Mouse (Mus musculus): ENCODE data around the gene Olfr572.

The Olfr572 gene

DNA sequence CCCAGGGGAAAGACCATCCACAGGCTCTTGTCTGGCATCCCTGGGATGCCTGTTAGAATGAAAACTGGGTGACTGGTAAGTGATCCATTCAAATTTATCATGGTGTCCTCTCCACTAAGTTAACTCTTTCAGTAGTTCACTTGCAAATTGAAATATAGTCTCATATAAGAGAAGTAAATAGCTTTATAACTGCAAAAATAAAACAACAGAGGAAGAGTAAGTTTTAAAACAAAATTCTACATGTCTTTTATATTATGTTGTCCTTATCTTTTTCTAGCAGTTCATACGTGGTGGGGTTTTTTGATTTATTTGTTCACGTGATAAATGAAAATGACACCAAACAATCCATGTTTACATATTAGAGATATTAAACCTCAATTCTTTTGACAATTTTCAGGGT, 18.3 kb downstream of the Olfr572 start, which contains the start of gene Olfr573-ps1:
Gene Olfr573-ps1 (minus strand): TSS at position 101 of the 400 bp plus-strand sequence.
- Histone ChIP-seq H3K4me1 (replicated peaks; ENCODE audit: low read depth, low read length) (no peaks in the 10 kb centered on the region), H3K9me3 (ENCODE audit: low read length) (no peaks in the 10 kb centered on the region), H3K27me3 (ENCODE audit: insufficient read depth, low read length) (no peaks in the 10 kb centered on the region), H3K36me3 (ENCODE audit: insufficient read depth, low read length) (no peaks in the 10 kb centered on the region), H3K4me3 (replicated peaks; ENCODE audit: low read length) (no peak within 1 kb of the TSS)
- TF ChIP-seq POU5F1 (IDR thresholded peaks at IDR 0.05; ENCODE audit: borderline replicate concordance, low read length) = no peak
- no peak for TF ChIP-seq NANOG (IDR thresholded peaks at IDR 0.05; ENCODE audit: borderline replicate concordance, low read length)
- TF ChIP-seq CTCF (conservative IDR thresholded peaks at IDR 0.05; ENCODE audit: low read length) = no peak

DNA sequence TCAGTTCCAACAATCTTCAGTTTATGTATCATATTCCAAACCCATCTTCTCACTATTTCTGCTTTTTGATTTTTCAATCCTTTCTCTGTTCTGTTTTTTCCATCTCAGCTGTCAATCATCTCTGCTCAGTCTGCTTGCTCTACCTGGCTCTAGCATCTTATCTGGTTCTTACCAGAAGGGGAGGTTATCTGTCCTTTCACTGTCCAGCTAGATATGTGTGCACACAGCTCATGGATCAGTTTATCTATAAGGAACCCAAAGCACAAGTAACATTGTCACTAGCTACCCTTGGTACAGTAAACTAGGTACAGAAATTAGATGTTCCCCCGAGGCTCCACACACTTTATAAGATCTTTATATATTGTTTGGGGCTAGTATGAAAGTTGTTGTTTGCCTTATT, 19.2 kb downstream of the Olfr572 start:
- Histone ChIP-seq H3K27me3 (ENCODE audit: insufficient read depth, low read length) (no peaks in the 10 kb centered on the region), H3K36me3 (ENCODE audit: insufficient read depth, low read length) (no peaks in the 10 kb centered on the region), H3K4me3 (replicated peaks; ENCODE audit: low read length) (no peak overlapping the region), H3K4me1 (replicated peaks; ENCODE audit: low read depth, low read length) (no peaks in the 10 kb centered on the region), H3K9me3 (ENCODE audit: low read length) (no peaks in the 10 kb centered on the region)
- TF ChIP-seq NANOG (IDR thresholded peaks at IDR 0.05; ENCODE audit: borderline replicate concordance, low read length) (no peak), CTCF (conservative IDR thresholded peaks at IDR 0.05; ENCODE audit: low read length) (no peak), POU5F1 (IDR thresholded peaks at IDR 0.05; ENCODE audit: borderline replicate concordance, low read length) (no peak)

DNA sequence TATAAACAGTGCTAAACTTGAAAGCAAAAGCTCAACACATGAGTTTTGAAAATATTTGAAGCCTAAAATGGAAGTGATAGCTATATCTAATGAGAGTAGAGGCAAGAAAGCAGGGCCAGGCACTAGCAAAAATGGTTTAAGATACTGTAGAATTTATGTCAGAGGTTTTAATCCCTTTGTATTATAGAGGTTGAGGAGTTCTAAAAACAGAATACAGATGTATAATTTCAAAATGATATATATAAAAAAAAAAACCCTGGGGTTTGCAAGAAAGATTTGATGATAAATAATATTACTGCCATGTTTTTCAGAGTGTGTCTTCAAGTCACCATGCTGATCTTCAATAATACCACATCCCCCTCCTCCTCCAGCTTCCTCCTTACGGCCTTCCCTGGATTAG, 24.0 kb downstream of the Olfr572 start, which contains the start of gene Olfr574:
Gene Olfr574 (plus strand): TSS at position 301 of the 400 bp plus-strand sequence.
- no peak for TF ChIP-seq NANOG (IDR thresholded peaks at IDR 0.05; ENCODE audit: borderline replicate concordance, low read length)
- no peak for TF ChIP-seq POU5F1 (IDR thresholded peaks at IDR 0.05; ENCODE audit: borderline replicate concordance, low read length)
- TF ChIP-seq CTCF (conservative IDR thresholded peaks at IDR 0.05; ENCODE audit: low read length) = no peak
- H3K36me3 ChIP-seq (ENCODE audit: insufficient read depth, low read length) = no peaks in the 10 kb centered on the region
- no peaks in the 10 kb centered on the region for H3K9me3 ChIP-seq (ENCODE audit: low read length)
- no peaks in the 10 kb centered on the region for H3K27me3 ChIP-seq (ENCODE audit: insufficient read depth, low read length)
- H3K4me1 ChIP-seq (replicated peaks; ENCODE audit: low read depth, low read length) = no peaks in the 10 kb centered on the region
- H3K4me3 ChIP-seq (replicated peaks; ENCODE audit: low read length) = no peak within 1 kb of the TSS

- TF ChIP-seq NANOG (IDR thresholded peaks at IDR 0.05; ENCODE audit: borderline replicate concordance, low read length) (no peak), POU5F1 (IDR thresholded peaks at IDR 0.05; ENCODE audit: borderline replicate concordance, low read length) (no peak), CTCF (conservative IDR thresholded peaks at IDR 0.05; ENCODE audit: low read length) (no peak)
- no peaks in the 10 kb centered on the region for H3K4me1 ChIP-seq (replicated peaks; ENCODE audit: low read depth, low read length)
- H3K4me3 ChIP-seq (replicated peaks; ENCODE audit: low read length) = no peak overlapping the region
- H3K27me3 ChIP-seq (ENCODE audit: insufficient read depth, low read length) = no peaks in the 10 kb centered on the region
- no peaks in the 10 kb centered on the region for H3K36me3 ChIP-seq (ENCODE audit: insufficient read depth, low read length)
- H3K9me3 ChIP-seq (ENCODE audit: low read length) = no peaks in the 10 kb centered on the region
These were observed 26.5 kb downstream of the Olfr572 start for GRCm38 (mm10) chr7:102950732-102951131.

DNA sequence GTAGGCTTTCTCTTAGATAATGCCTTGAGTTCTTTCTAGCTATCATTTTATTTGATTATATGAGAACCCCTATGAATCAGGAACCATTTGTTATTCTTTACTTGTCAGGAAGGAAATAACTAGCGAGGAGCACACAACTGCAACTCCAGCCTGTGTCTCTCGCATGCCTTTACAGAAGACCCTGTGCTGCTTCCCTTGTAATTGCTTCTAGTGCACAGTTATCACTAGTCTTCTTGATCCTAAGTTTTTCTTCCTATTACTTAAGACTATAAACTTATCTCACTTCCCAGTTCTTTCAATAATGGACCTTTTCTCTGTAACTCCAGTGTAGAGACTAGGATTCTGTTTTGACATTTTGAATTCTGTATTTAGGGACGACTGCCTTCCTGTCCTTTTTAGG, 33.9 kb downstream of the Olfr572 start:
- Histone ChIP-seq H3K4me1 (replicated peaks; ENCODE audit: low read depth, low read length) (no peaks in the 10 kb centered on the region), H3K36me3 (ENCODE audit: insufficient read depth, low read length) (no peaks in the 10 kb centered on the region)

DNA sequence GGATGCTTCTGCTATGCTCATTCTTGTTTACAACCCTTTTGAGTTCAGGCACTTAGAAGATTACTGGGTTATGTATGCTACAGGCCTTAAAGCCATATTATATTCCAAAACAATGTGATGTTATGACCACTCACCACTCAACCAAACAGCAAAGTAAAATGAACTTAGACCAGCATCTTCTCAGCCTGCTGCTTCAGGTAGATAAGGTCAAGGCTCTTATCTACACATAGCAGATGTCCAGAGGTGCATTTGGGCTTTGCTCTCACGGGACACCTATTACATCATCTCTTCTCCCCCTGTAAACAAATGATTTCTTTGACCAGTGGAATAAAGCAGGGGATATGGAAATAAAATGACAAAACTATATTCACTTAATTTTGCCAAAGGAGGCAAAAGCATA, 34.4 kb downstream of the Olfr572 start, which contains the start of gene Olfr575:
Gene Olfr575 (minus strand): TSS at position 183 of the 400 bp plus-strand sequence.
- Histone ChIP-seq H3K27me3 (ENCODE audit: insufficient read depth, low read length) (no peaks in the 10 kb centered on the region), H3K9me3 (ENCODE audit: low read length) (no peaks in the 10 kb centered on the region), H3K4me3 (replicated peaks; ENCODE audit: low read length) (no peak within 1 kb of the TSS), H3K4me1 (replicated peaks; ENCODE audit: low read depth, low read length) (no peaks in the 10 kb centered on the region), H3K36me3 (ENCODE audit: insufficient read depth, low read length) (no peaks in the 10 kb centered on the region)
- TF ChIP-seq NANOG (IDR thresholded peaks at IDR 0.05; ENCODE audit: borderline replicate concordance, low read length) = no peak
- TF ChIP-seq POU5F1 (IDR thresholded peaks at IDR 0.05; ENCODE audit: borderline replicate concordance, low read length) = no peak
- no peak for TF ChIP-seq CTCF (conservative IDR thresholded peaks at IDR 0.05; ENCODE audit: low read length)

More for the DNA sequence above, 33.9 kb downstream of the Olfr572 start:
- no peaks in the 10 kb centered on the region for H3K9me3 ChIP-seq (ENCODE audit: low read length)
- TF ChIP-seq NANOG (IDR thresholded peaks at IDR 0.05; ENCODE audit: borderline replicate concordance, low read length) = no peak
- no peak for TF ChIP-seq CTCF (conservative IDR thresholded peaks at IDR 0.05; ENCODE audit: low read length)
- no peak for TF ChIP-seq POU5F1 (IDR thresholded peaks at IDR 0.05; ENCODE audit: borderline replicate concordance, low read length)
- H3K27me3 ChIP-seq (ENCODE audit: insufficient read depth, low read length) = no peaks in the 10 kb centered on the region
- no peak overlapping the region for H3K4me3 ChIP-seq (replicated peaks; ENCODE audit: low read length)

GRCm38 (mm10) chr7:102962360-102962759, 38.2 kb downstream of the Olfr572 start, which contains the start of gene Olfr576:
Gene Olfr576, plus strand, starts transcription at chr7:102962660.
- H3K36me3 ChIP-seq (ENCODE audit: insufficient read depth, low read length) = no peaks in the 10 kb centered on the region
- H3K27me3 ChIP-seq (ENCODE audit: insufficient read depth, low read length) = no peaks in the 10 kb centered on the region
- no peaks in the 10 kb centered on the region for H3K4me1 ChIP-seq (replicated peaks; ENCODE audit: low read depth, low read length)
- H3K4me3 ChIP-seq (replicated peaks; ENCODE audit: low read length) = no peak within 1 kb of the TSS
- no peak for TF ChIP-seq NANOG (IDR thresholded peaks at IDR 0.05; ENCODE audit: borderline replicate concordance, low read length)
- TF ChIP-seq CTCF (conservative IDR thresholded peaks at IDR 0.05; ENCODE audit: low read length) = no peak
- no peak for TF ChIP-seq POU5F1 (IDR thresholded peaks at IDR 0.05; ENCODE audit: borderline replicate concordance, low read length)
- no peaks in the 10 kb centered on the region for H3K9me3 ChIP-seq (ENCODE audit: low read length)

- Histone ChIP-seq H3K9me3 (ENCODE audit: low read length) (no peaks in the 10 kb centered on the region), H3K36me3 (ENCODE audit: insufficient read depth, low read length) (no peaks in the 10 kb centered on the region), H3K4me3 (replicated peaks; ENCODE audit: low read length) (no peak overlapping the region), H3K27me3 (ENCODE audit: insufficient read depth, low read length) (no peaks in the 10 kb centered on the region), H3K4me1 (replicated peaks; ENCODE audit: low read depth, low read length) (no peaks in the 10 kb centered on the region)
- TF ChIP-seq CTCF (conservative IDR thresholded peaks at IDR 0.05; ENCODE audit: low read length) (no peak), NANOG (IDR thresholded peaks at IDR 0.05; ENCODE audit: borderline replicate concordance, low read length) (no peak), POU5F1 (IDR thresholded peaks at IDR 0.05; ENCODE audit: borderline replicate concordance, low read length) (no peak)
These were observed 50.2 kb downstream of the Olfr572 start for GRCm38 (mm10) chr7:102974399-102974798.

DNA sequence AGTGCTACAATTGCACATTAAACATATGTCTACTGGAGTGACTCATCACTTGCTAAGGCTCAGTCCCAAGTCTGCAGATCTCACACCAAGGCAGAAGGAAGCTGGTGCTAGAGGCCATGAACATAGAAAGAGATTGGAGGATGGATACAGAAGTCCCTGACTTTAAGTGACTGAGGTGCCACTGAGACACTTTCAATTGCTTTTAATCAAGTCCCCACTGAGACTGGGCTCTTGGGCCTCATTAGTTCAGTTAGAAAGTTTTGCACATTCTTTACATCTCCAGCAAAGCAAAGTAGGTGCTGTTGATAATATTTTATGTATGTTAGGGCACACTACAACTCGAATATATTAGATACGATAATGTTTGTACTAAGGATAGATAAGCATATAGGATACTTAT, 51.6 kb downstream of the Olfr572 start, which contains the start of gene Olfr577:
Gene Olfr577 (minus strand): TSS at position 101 of the 400 bp plus-strand sequence.
- H3K36me3 ChIP-seq (ENCODE audit: insufficient read depth, low read length) = no peaks in the 10 kb centered on the region
- H3K4me3 ChIP-seq (replicated peaks; ENCODE audit: low read length) = no peak within 1 kb of the TSS

More for the DNA sequence above, 51.6 kb downstream of the Olfr572 start, which contains the start of gene Olfr577:
- Histone ChIP-seq H3K4me1 (replicated peaks; ENCODE audit: low read depth, low read length) (no peaks in the 10 kb centered on the region), H3K9me3 (ENCODE audit: low read length) (no peaks in the 10 kb centered on the region), H3K27me3 (ENCODE audit: insufficient read depth, low read length) (no peaks in the 10 kb centered on the region)
- TF ChIP-seq POU5F1 (IDR thresholded peaks at IDR 0.05; ENCODE audit: borderline replicate concordance, low read length) (no peak), NANOG (IDR thresholded peaks at IDR 0.05; ENCODE audit: borderline replicate concordance, low read length) (no peak), CTCF (conservative IDR thresholded peaks at IDR 0.05; ENCODE audit: low read length) (no peak)

All from E14TG2a.4 (cell line).